In the genomic region with DNA sequence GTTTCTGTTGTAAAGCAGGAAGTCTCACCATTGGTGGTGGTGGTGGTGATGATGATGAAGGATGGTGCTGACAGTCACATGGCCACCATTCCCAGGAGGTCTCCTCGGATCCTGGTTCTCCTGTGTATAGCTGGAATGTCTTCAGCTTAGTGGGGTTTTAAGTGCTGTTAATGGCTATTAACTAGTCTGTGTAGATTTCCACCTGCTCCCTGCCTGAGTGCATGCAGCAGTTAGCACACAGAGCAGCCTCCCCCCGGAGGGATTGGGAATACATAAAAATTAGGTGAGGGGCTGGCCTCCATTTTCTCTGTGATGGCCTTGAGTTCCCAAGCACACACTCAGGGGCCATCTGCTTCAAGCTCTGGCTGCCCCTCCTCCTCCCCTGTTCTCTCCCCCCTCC, we compare ENCODE assay signal across 22 mouse cellular contexts. TPM values are rescaled to one million over a fixed set of nuclear protein-coding genes. Genes with fewer than 3 reads are reported as not detected.
A peak's percentile ranks its signal among the peaks of the same experiment; 100 is the strongest.
DNase-seq lines count a peak whose midpoint lies in the region; ATAC-seq and TF ChIP-seq lines count a peak whose summit lies in the region.
"Had no signal": no experiment of that assay in that cellular context is flagged by ENCODE, and none has a peak within 500 bp of the region (broad histone marks: within the 10 kb centered on the region; RNA-seq: fewer than 3 reads in every experiment).

No protein-coding gene starts in this region.

- WGBS in heart, embryonic 10.5 days: 72% methylated on average over 2 of the region's 2 CpGs
- 58% methylated on average over 2 of the region's 2 CpGs for WGBS in midbrain, embryonic 12.5 days
- 57% methylated on average over 2 of the region's 2 CpGs for WGBS in midbrain, postnatal 0 days

- DNase-seq in heart, adult 11 months: peak; percentile 34
- DNase-seq in heart, embryonic 10.5 days (ENCODE audit: low spot score): no peak
- no peak for DNase-seq in midbrain, postnatal 0 days (ENCODE audit: low spot score)
- DNase-seq in retina, embryonic 14.5 days (ENCODE audit: low spot score): peak; percentile 40
- no peak for DNase-seq in retina, postnatal 1 day
- DNase-seq in liver: no peak
- DNase-seq: adrenal gland, postnatal 14 days; cerebellum, adult 18-20 months; cerebellum, adult 9-11 months; cerebellum, postnatal 36 days; gastrocnemius, postnatal 10 days; heart, adult 2 months had no signal

- H3K4me2 ChIP-seq in midbrain, embryonic 12.5 days (replicated peaks): no peak overlapping the region
- no peak overlapping the region for H3K4me2 ChIP-seq in midbrain, postnatal 0 days (ENCODE audit: low read depth, low read length, poor library complexity, severe bottlenecking)
- H3K4me2 ChIP-seq: embryonic facial prominence, embryonic 15.5 days; heart, embryonic 12.5 days had no signal

- 0 out of 2 replicates have a peak, but pooled peaks have one; percentile 23 for ATAC-seq in midbrain, embryonic 12.5 days (ENCODE audit: low FRiP score, low read depth)
- ATAC-seq in midbrain, postnatal 0 days (ENCODE audit: low FRiP score): no peak
- ATAC-seq: activated CD4-positive, CD25-positive, alpha-beta regulatory T cell, adult 4 months; forebrain, embryonic 16.5 days; Patski had no signal

- no peaks in the 10 kb centered on the region for H3K9me3 ChIP-seq in heart, embryonic 10.5 days
- H3K9me3 ChIP-seq in midbrain, embryonic 12.5 days: no peaks in the 10 kb centered on the region
- H3K9me3 ChIP-seq in midbrain, postnatal 0 days (ENCODE audit: low read length): no peaks in the 10 kb centered on the region
- H3K9me3 ChIP-seq: embryonic facial prominence, embryonic 15.5 days; forebrain, embryonic 10.5 days; heart, embryonic 12.5 days; hindbrain, embryonic 10.5 days had no signal

- no peaks in the 10 kb centered on the region for H3K27me3 ChIP-seq in heart, embryonic 10.5 days (ENCODE audit: insufficient read depth, poor library complexity, severe bottlenecking)
- H3K27me3 ChIP-seq in midbrain, embryonic 12.5 days: no peaks in the 10 kb centered on the region
- no peaks in the 10 kb centered on the region for H3K27me3 ChIP-seq in midbrain, postnatal 0 days (ENCODE audit: insufficient read depth, low read length)
- H3K27me3 ChIP-seq: CH12.LX; embryonic facial prominence, embryonic 15.5 days; heart, embryonic 12.5 days had no signal

- no peaks in the 10 kb centered on the region for H3K36me3 ChIP-seq in heart, embryonic 10.5 days
- no peaks in the 10 kb centered on the region for H3K36me3 ChIP-seq in midbrain, embryonic 12.5 days
- no peaks in the 10 kb centered on the region for H3K36me3 ChIP-seq in midbrain, postnatal 0 days (ENCODE audit: insufficient read depth, low read length)
- H3K36me3 ChIP-seq: embryonic facial prominence, embryonic 15.5 days; forebrain, embryonic 10.5 days; heart, embryonic 12.5 days; hindbrain, embryonic 10.5 days had no signal

- no peak for TF ChIP-seq CTCF in midbrain, postnatal 0 days (IDR thresholded peaks at IDR 0.05)

- H3K9ac ChIP-seq in midbrain, embryonic 12.5 days (replicated peaks): no peak overlapping the region
- no peak overlapping the region for H3K9ac ChIP-seq in midbrain, postnatal 0 days (replicated peaks; ENCODE audit: low read length, poor library complexity, severe bottlenecking)
- H3K9ac ChIP-seq: embryonic facial prominence, embryonic 15.5 days; heart, embryonic 12.5 days had no signal

- no peak overlapping the region for H3K27ac ChIP-seq in heart, embryonic 10.5 days
- H3K27ac ChIP-seq in midbrain, embryonic 12.5 days (replicated peaks): no peak overlapping the region
- H3K27ac ChIP-seq in midbrain, postnatal 0 days (ENCODE audit: low read depth, low read length): no peak overlapping the region
- H3K27ac ChIP-seq: embryonic facial prominence, embryonic 15.5 days; forebrain, embryonic 10.5 days; heart, adult 2 months had no signal

- H3K4me3 ChIP-seq in heart, embryonic 10.5 days: no peak overlapping the region
- no peak overlapping the region for H3K4me3 ChIP-seq in midbrain, embryonic 12.5 days
- H3K4me3 ChIP-seq in midbrain, postnatal 0 days (ENCODE audit: low read depth, low read length): no peak overlapping the region
- H3K4me3 ChIP-seq: embryonic facial prominence, embryonic 15.5 days; erythroblast, embryonic 14.5 days; forebrain, embryonic 10.5 days; heart, adult 2 months; heart, embryonic 12.5 days; hindbrain, embryonic 10.5 days had no signal

- no peaks in the 10 kb centered on the region for H3K4me1 ChIP-seq in heart, embryonic 10.5 days
- H3K4me1 ChIP-seq in midbrain, embryonic 12.5 days: no peaks in the 10 kb centered on the region
- H3K4me1 ChIP-seq in midbrain, postnatal 0 days (ENCODE audit: insufficient read depth, low read length): no peaks in the 10 kb centered on the region
- H3K4me1 ChIP-seq: embryonic facial prominence, embryonic 15.5 days; forebrain, embryonic 10.5 days; heart, embryonic 12.5 days; hindbrain, embryonic 10.5 days had no signal

RNA-seq across cellular contexts. Expression of gene Ntrk2, which starts 36.9 kb away (rescaled TPM):
- 1.4 and 5.6 TPM in 2 replicates for polyA plus RNA-seq in heart, embryonic 10.5 days (2016; fragmentation: Nextera tagmentation; extraction: Ambion mirVana)
- 50.1 and 63.7 TPM in 2 replicates for polyA plus RNA-seq in midbrain, embryonic 12.5 days (2016; fragmentation: Nextera tagmentation; extraction: Ambion mirVana)
- 202 and 207 TPM in 2 replicates for total RNA-seq in midbrain, postnatal 0 days (2014; rRNA removed)
- 138 and 141 TPM in 2 replicates for polyA plus RNA-seq in midbrain, postnatal 0 days (2015; fragmentation: Nextera tagmentation; extraction: Ambion mirVana)
- total RNA-seq: CH12.LX had no signal
- polyA plus RNA-seq: activated CD4-positive, CD25-positive, alpha-beta regulatory T cell, adult 4 months; erythroblast, embryonic 14.5 days had no signal

Comparison
In these comparisons a context has a peak if more than half of its experiments do, and no peak if none do; other contexts are left out.
1. DNase-seq: peak in heart, adult 11 months (single experiment) and retina, embryonic 14.5 days (single experiment); none in heart, embryonic 10.5 days (single experiment), midbrain, postnatal 0 days (single experiment), retina, postnatal 1 day (single experiment) and liver (single experiment).